Mouse (Mus musculus): ENCODE data around the gene Epdr1. TPM values are rescaled to one million over a fixed set of nuclear protein-coding genes. Genes with fewer than 3 reads are reported as not detected.

The Epdr1 gene
- polyA plus RNA-seq, 1 experiment from 2014 or later: 17.9 TPM

DNA sequence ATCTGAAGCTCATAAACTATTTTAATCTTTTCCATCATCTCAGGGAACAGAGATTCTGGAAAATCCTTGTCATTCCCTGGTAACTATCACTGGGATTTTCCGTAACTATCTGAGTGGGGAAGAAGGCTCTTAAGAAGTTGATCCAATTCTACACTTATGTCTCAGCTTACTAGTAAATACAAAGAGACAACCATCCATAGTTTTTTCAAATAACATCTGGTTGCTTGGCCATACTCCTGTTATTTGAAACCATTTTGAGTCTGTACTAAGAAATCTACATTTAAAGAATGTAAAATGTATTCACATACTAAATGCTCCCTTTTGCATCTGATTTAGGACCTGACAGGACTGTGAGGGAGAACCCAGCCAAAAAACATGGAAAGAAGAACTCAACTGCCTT is 6.3 kb downstream of the Epdr1 start:
- no peak overlapping the region for H3K27ac ChIP-seq (replicated peaks; ENCODE audit: low read depth, low read length)
- no peak for ATAC-seq (ENCODE audit: low FRiP score, low TSS enrichment)
- no peaks in the 10 kb centered on the region for H3K36me3 ChIP-seq (ENCODE audit: control insufficient read depth, insufficient read depth, low read length)
- no peak overlapping the region for H3K4me3 ChIP-seq (replicated peaks; ENCODE audit: low read depth, low read length)
- H3K4me2 ChIP-seq (ENCODE audit: low read length): no peak overlapping the region
- WGBS: 48% methylated on average over 1 of the region's 1 CpGs
- H3K27me3 ChIP-seq (ENCODE audit: control insufficient read depth, insufficient read depth, low read length): no peaks in the 10 kb centered on the region
- no peak for DNase-seq
- peaks cover 18% of the 10 kb centered on the region for H3K4me1 ChIP-seq (ENCODE audit: control insufficient read depth, insufficient read depth, low read length)
- H3K9me3 ChIP-seq (ENCODE audit: control insufficient read depth, low read length): no peaks in the 10 kb centered on the region
- no peak overlapping the region for H3K9ac ChIP-seq (replicated peaks; ENCODE audit: low read length)

DNA sequence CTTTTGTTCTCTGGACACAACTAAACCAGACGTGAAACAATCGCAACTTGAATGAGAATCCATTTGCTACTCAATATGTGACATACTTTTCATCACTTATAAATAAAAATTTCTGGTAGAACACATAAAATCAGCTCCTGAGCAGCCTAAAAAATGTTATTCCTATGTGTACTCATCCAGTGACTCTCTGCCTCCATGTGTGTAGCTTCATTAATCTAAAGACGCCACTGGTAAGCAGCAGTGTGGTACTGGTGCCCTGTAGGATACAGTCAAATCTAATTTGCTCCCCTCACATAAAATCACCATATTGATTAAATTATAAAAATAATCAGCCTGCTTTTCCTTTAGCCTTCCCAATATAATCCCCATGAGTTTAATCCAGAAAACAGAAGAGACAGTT is 6.8 kb downstream of the Epdr1 start:
- Histone ChIP-seq H3K9me3 (ENCODE audit: control insufficient read depth, low read length) (no peaks in the 10 kb centered on the region), H3K27ac (replicated peaks; ENCODE audit: low read depth, low read length) (no peak overlapping the region)

DNA sequence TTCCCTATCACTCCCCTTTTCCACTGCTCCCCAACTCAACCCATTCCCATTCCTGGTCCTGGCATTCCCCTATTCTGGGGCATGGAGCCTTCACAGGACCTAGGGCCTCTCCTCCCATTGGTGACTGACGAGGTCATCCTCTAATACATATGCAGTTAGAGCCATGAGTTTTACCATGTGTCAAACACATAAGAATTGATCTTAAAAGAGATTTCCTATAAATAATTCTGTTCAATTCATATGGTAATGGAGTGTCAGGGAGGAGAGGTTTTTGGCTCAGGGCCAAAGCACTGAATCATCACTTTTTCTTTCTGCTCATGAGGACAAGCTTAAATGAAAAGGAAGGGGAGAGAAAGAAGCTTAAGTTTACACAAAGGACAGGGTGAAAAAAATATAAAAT is 7.4 kb downstream of the Epdr1 start:
- no peaks in the 10 kb centered on the region for H3K36me3 ChIP-seq (ENCODE audit: control insufficient read depth, insufficient read depth, low read length)
- ATAC-seq (ENCODE audit: low FRiP score, low TSS enrichment) (peak; percentile 46; the same call in 1 of the 2 replicates), DNase-seq (peak; percentile 76)
- H3K4me2 ChIP-seq (ENCODE audit: low read length): peak overlapping the region; percentile 11; the same call in 1 of the 2 replicates
- WGBS: 2% methylated on average over 1 of the region's 1 CpGs
- H3K9ac ChIP-seq (replicated peaks; ENCODE audit: low read length): no peak overlapping the region
- H3K27me3 ChIP-seq (ENCODE audit: control insufficient read depth, insufficient read depth, low read length): no peaks in the 10 kb centered on the region
- H3K27ac ChIP-seq (replicated peaks; ENCODE audit: low read depth, low read length): no peak overlapping the region
- H3K9me3 ChIP-seq (ENCODE audit: control insufficient read depth, low read length): no peaks in the 10 kb centered on the region
- peaks cover 12% of the 10 kb centered on the region for H3K4me1 ChIP-seq (ENCODE audit: control insufficient read depth, insufficient read depth, low read length)
- H3K4me3 ChIP-seq (replicated peaks; ENCODE audit: low read depth, low read length): no peak overlapping the region

More for the DNA sequence above, 6.8 kb downstream of the Epdr1 start:
- H3K36me3 ChIP-seq (ENCODE audit: control insufficient read depth, insufficient read depth, low read length): no peaks in the 10 kb centered on the region
- DNase-seq (no peak), ATAC-seq (ENCODE audit: low FRiP score, low TSS enrichment) (no peak)
- H3K27me3 ChIP-seq (ENCODE audit: control insufficient read depth, insufficient read depth, low read length): no peaks in the 10 kb centered on the region
- H3K4me1 ChIP-seq (ENCODE audit: control insufficient read depth, insufficient read depth, low read length): peaks cover 14% of the 10 kb centered on the region
- H3K4me2 ChIP-seq (ENCODE audit: low read length): no peak overlapping the region; the same call in 1 of the 2 replicates
- no peak overlapping the region for H3K4me3 ChIP-seq (replicated peaks; ENCODE audit: low read depth, low read length)
- no peak overlapping the region for H3K9ac ChIP-seq (replicated peaks; ENCODE audit: low read length)
- WGBS: 29% methylated on average over 3 of the region's 3 CpGs

DNA sequence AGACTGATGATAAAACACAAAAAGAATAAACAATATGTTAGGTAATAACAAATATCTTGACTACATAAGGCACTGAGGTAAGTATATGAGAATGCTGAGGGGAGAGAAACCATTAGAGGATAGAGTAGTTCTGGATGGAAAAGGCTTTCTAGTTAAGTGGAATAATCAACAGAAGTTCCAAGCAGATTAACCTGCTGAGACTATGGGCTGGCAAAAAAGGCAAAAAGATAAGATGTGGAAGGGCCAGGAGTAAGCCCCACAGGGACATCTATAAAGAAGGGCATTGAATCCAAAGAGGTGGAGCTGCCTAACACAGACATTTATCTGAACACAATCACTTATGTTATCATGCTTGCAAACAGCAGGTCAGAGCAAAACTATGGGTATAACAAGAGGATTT is 11.6 kb downstream of the Epdr1 start:
- Histone ChIP-seq H3K4me3 (replicated peaks; ENCODE audit: low read depth, low read length) (no peak overlapping the region), H3K27me3 (ENCODE audit: control insufficient read depth, insufficient read depth, low read length) (no peaks in the 10 kb centered on the region), H3K4me1 (ENCODE audit: control insufficient read depth, insufficient read depth, low read length) (peaks cover 10% of the 10 kb centered on the region), H3K36me3 (ENCODE audit: control insufficient read depth, insufficient read depth, low read length) (no peaks in the 10 kb centered on the region), H3K27ac (replicated peaks; ENCODE audit: low read depth, low read length) (no peak overlapping the region), H3K4me2 (ENCODE audit: low read length) (no peak overlapping the region), H3K9ac (replicated peaks; ENCODE audit: low read length) (no peak overlapping the region), H3K9me3 (ENCODE audit: control insufficient read depth, low read length) (no peaks in the 10 kb centered on the region)
- DNase-seq: no peak
- ATAC-seq (ENCODE audit: low FRiP score, low TSS enrichment): no peak

DNA sequence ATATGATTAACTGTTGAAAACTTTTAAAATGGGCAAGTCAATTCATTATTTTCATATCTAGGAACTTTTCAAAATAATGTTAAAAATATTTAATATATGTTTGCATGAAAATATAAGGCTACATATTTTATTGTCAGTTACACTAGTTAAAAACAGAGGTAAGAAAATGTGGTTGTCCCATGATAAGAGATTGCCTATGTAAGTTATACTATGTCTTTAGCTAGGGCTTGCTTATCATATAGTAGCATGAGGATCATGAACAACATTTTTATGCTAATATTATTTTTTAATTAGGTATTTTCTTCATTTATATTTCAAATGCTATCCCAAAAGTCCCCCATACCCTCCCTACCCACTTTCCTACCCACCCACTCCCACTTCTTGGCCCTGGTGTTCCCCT is 14.8 kb downstream of the Epdr1 start:
- Histone ChIP-seq H3K27me3 (ENCODE audit: control insufficient read depth, insufficient read depth, low read length) (no peaks in the 10 kb centered on the region), H3K9ac (replicated peaks; ENCODE audit: low read length) (no peak overlapping the region), H3K9me3 (ENCODE audit: control insufficient read depth, low read length) (no peaks in the 10 kb centered on the region), H3K27ac (replicated peaks; ENCODE audit: low read depth, low read length) (no peak overlapping the region), H3K4me2 (ENCODE audit: low read length) (no peak overlapping the region), H3K36me3 (ENCODE audit: control insufficient read depth, insufficient read depth, low read length) (no peaks in the 10 kb centered on the region), H3K4me1 (ENCODE audit: control insufficient read depth, insufficient read depth, low read length) (no peaks in the 10 kb centered on the region), H3K4me3 (replicated peaks; ENCODE audit: low read depth, low read length) (no peak overlapping the region)
- DNase-seq (no peak), ATAC-seq (ENCODE audit: low FRiP score, low TSS enrichment) (no peak)

DNA sequence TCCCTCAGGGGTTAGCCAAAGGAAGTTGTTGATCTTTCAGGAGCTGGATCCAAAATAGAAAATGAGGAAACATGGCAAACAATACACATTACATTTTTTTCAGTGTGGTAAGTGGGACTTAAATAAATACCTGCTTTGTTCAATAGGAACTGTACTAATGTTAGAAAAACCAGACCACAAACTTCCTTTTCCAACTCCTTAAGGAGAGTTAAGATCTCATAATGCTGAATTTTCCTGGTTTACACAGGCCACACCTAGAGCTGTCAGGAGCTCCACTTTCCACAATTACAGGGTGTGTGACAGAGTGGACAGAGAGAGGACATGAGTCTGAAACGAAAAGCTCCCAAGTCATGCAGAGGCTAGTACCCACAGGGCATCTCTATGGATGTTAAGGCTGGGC is 16.0 kb downstream of the Epdr1 start:
- WGBS: 91% methylated on average over 1 of the region's 1 CpGs
- no peaks in the 10 kb centered on the region for H3K4me1 ChIP-seq (ENCODE audit: control insufficient read depth, insufficient read depth, low read length)
- ATAC-seq (ENCODE audit: low FRiP score, low TSS enrichment) (no peak), DNase-seq (no peak)
- no peaks in the 10 kb centered on the region for H3K27me3 ChIP-seq (ENCODE audit: control insufficient read depth, insufficient read depth, low read length)
- no peak overlapping the region for H3K4me2 ChIP-seq (ENCODE audit: low read length)
- no peaks in the 10 kb centered on the region for H3K9me3 ChIP-seq (ENCODE audit: control insufficient read depth, low read length)
- H3K36me3 ChIP-seq (ENCODE audit: control insufficient read depth, insufficient read depth, low read length): no peaks in the 10 kb centered on the region
- H3K4me3 ChIP-seq (replicated peaks; ENCODE audit: low read depth, low read length): no peak overlapping the region
- H3K27ac ChIP-seq (replicated peaks; ENCODE audit: low read depth, low read length): no peak overlapping the region
- H3K9ac ChIP-seq (replicated peaks; ENCODE audit: low read length): no peak overlapping the region

DNA sequence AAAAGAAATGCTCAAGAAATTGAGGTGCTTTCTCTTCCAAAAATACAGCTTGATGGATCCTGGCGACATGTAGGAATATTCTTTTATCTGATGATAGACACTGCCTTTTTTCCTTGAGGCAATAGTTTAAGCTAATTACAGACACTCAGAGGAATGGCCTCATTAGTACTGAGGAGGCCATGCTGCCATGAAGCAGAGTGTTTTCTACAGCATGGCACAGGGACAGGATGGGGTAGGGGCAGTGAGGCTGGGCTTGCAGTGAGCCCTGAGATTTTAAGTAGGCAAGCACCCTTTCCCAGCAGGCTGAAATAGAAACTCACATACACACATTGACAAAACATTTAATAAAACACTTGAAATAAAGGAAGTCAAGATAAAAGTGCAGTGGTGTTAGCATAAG is 17.2 kb downstream of the Epdr1 start:
- Histone ChIP-seq H3K4me3 (replicated peaks; ENCODE audit: low read depth, low read length) (no peak overlapping the region), H3K27me3 (ENCODE audit: control insufficient read depth, insufficient read depth, low read length) (no peaks in the 10 kb centered on the region), H3K4me2 (ENCODE audit: low read length) (no peak overlapping the region), H3K36me3 (ENCODE audit: control insufficient read depth, insufficient read depth, low read length) (no peaks in the 10 kb centered on the region), H3K9me3 (ENCODE audit: control insufficient read depth, low read length) (no peaks in the 10 kb centered on the region), H3K9ac (replicated peaks; ENCODE audit: low read length) (no peak overlapping the region), H3K4me1 (ENCODE audit: control insufficient read depth, insufficient read depth, low read length) (no peaks in the 10 kb centered on the region), H3K27ac (replicated peaks; ENCODE audit: low read depth, low read length) (no peak overlapping the region)
- ATAC-seq (ENCODE audit: low FRiP score, low TSS enrichment): no peak
- no peak for DNase-seq
- 80% methylated on average over 1 of the region's 1 CpGs for WGBS

DNA sequence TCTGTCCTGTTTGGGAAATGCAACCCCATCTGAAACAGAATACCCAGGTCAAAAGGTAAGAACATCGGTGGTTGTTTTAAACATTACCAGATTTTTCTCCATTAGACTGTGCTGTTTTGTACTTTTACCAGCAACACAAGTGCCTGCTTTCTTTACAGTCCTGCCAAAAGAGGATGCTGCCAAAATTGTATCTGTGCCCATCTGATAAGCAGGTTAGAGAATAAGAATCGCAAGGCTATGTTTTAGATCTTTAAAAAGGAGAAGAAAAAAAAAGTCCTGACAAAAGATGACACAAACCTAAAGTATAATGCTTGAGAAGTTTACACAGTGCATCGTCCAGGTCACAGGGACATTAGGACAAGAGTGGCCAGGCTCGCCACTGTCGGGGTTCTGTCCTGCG is 20.5 kb downstream of the Epdr1 start:
- Histone ChIP-seq H3K36me3 (ENCODE audit: control insufficient read depth, insufficient read depth, low read length) (no peaks in the 10 kb centered on the region), H3K27me3 (ENCODE audit: control insufficient read depth, insufficient read depth, low read length) (no peaks in the 10 kb centered on the region), H3K9me3 (ENCODE audit: control insufficient read depth, low read length) (no peaks in the 10 kb centered on the region), H3K4me2 (ENCODE audit: low read length) (no peak overlapping the region), H3K4me1 (ENCODE audit: control insufficient read depth, insufficient read depth, low read length) (no peaks in the 10 kb centered on the region), H3K27ac (replicated peaks; ENCODE audit: low read depth, low read length) (no peak overlapping the region), H3K4me3 (replicated peaks; ENCODE audit: low read depth, low read length) (no peak overlapping the region), H3K9ac (replicated peaks; ENCODE audit: low read length) (no peak overlapping the region)
- no peak for ATAC-seq (ENCODE audit: low FRiP score, low TSS enrichment)
- DNase-seq: no peak
- WGBS: 93% methylated on average over 6 of the region's 6 CpGs

DNA sequence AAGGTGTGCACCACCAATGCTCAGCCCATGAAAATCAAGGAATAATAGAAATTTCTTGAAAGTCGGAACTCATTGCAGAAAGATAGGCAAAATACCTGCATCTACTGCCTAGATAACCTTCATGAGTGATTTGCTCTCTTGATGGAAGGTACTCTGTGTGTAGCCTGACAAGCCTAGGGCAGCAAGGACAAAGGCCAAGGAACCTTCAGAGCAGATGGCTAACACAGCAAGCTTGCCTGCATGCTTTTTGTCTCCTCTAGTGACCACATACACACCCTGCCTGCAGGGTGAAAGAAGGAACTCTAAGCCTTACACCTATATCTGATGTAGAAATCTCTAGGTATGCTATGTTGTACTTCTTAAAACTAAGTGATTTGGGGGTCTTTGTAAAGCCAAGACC is 24.6 kb downstream of the Epdr1 start:
- Histone ChIP-seq H3K4me3 (replicated peaks; ENCODE audit: low read depth, low read length) (no peak overlapping the region), H3K9me3 (ENCODE audit: control insufficient read depth, low read length) (no peaks in the 10 kb centered on the region), H3K36me3 (ENCODE audit: control insufficient read depth, insufficient read depth, low read length) (0 out of 2 replicates have a peak, but pooled peaks cover 2% of the 10 kb centered on the region), H3K9ac (replicated peaks; ENCODE audit: low read length) (no peak overlapping the region), H3K4me1 (ENCODE audit: control insufficient read depth, insufficient read depth, low read length) (no peaks in the 10 kb centered on the region), H3K27ac (replicated peaks; ENCODE audit: low read depth, low read length) (no peak overlapping the region), H3K4me2 (ENCODE audit: low read length) (no peak overlapping the region), H3K27me3 (ENCODE audit: control insufficient read depth, insufficient read depth, low read length) (no peaks in the 10 kb centered on the region)
- ATAC-seq (ENCODE audit: low FRiP score, low TSS enrichment) (no peak), DNase-seq (no peak)
- WGBS: 95% methylated on average over 1 of the region's 1 CpGs

All from midbrain, embryonic 14.5 days (tissue).